Mouse (Mus musculus) hematopoietic stem cell, adult 5-6 weeks (primary cell): ENCODE data around the gene Cdc25b. TPM values are rescaled to one million over a fixed set of nuclear protein-coding genes. Genes with fewer than 3 reads are reported as not detected.

Experiments used
- ATAC-seq, 2 experiments: fragments of 125-278 bp in 1 of 2; replicated peaks in 1 of 2; 2 replicates each; pipeline ENCODE4 v1.8.0; 2016 to 2017; ENCODE audit warnings: inconsistent platforms in 2 of 2, mild to moderate bottlenecking in 2 of 2, moderate number of reproducible peaks in 2 of 2, low read depth in 1 of 2, moderate TSS enrichment in 1 of 2; ENCODE audit not compliant: low FRiP score in 2 of 2, poor library complexity in 2 of 2, severe bottlenecking in 2 of 2, insufficient read depth in 1 of 2, low TSS enrichment in 1 of 2
- total RNA-seq: library from RNA; stranded (forward); fragments of 172-1452, 232-1000 nt; gene quantifications from 2 replicates; pipeline ENCODE4 v1.2.3, GENCODE M21; 2017

Gene Cdc25b
- total RNA-seq, 1 experiment from 2014 or later, result 14.8 TPM

DNA sequence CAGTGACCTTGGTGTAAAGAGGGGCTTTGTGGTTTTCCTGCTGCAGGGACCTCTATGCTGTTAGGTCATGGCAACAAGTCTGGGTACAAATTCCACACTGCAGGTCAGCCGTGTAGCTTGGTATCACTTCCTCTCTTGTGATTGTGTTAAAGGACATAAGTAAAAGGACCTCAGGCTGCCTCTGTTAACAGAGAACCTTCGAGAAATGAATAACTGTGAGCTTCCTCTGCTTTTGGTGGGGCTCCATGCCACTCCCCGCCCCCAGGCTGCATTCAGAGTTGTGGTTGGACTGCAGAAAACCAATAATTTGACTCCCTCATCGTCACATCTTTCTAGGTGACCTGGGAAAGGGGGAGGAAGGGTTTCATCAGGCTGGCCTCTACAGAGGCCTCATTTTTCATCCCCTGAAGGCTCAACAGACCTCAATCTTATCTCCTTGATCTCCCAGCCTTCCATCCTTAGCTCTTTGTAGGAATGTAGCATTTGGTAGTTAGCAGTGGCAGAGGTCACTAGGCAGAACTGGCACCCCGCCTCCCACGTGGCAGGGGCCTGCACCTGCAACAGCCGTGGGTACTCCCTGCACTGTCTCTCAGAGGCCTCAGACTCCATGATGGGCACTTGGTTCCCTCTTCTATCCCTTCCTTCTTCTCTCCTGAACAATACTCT is 48.4 kb downstream of the Cdc25b start:
- no peak for ATAC-seq

DNA sequence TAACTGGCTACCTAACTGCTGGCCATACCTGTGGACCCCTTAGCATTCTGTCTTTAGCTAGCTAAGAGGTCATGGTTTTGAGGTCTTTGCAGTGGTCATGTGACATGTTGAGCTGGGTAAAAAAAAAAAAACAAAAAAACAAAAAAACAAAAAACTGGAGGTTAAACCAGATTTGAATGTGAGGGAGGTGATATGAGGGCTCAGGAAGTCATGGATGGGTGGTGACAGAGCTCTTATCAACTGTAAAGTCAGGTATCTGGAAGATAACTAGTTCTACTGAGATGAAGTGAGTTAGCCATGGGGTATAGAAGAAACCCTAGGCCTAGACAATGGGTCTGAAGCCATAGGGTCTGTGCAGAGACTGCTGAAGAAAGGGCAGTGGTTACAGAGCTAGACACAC is 55.4 kb downstream of the Cdc25b start:
- ATAC-seq, result no peak

DNA sequence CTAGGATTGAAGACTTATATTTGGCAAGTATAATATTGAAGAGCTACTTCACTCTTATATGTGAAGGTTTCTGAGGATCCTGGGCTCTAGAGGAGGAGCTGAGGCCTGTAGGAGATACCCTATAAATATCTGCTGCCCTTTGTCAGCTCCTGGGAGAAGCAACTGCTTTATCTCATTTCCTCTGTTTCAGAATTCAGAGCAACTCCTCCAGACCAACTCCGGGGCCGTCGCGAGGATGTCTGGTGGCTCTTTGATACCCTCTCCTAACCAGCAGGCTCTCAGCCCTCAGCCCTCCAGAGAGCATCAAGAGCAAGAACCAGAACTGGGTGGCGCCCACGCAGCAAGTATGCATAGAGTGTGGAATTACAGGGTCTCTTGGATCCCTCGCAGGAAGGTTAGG is 56.2 kb downstream of the Cdc25b start:
- ATAC-seq, result no peak

Other genes starting within 250 kb of the Cdc25b start
- gene Gfra4, start 143.9 kb upstream of the Cdc25b start, total RNA-seq, result 5.2 TPM in 1 of 2 replicates, not detected in the other
- not detected in 2 replicates for gene Adam33, start 123.1 kb upstream of the Cdc25b start, total RNA-seq
- gene Siglec1, start 100.2 kb upstream of the Cdc25b start, total RNA-seq, result 0.19 TPM in 1 of 2 replicates, not detected in the other
- 3.3 and 5.7 TPM in 2 replicates for gene Hspa12b, start 59.7 kb upstream of the Cdc25b start, total RNA-seq
- gene Gm11037, start 53.5 kb upstream of the Cdc25b start, total RNA-seq, result not detected in 2 replicates
- gene 1700037H04Rik, start 26.9 kb upstream of the Cdc25b start, total RNA-seq, result 13.5 and 25.8 TPM in 2 replicates
- gene Cenpb, start 6.9 kb upstream of the Cdc25b start, total RNA-seq, result 15.4 and 17.4 TPM in 2 replicates
- gene Spef1, start 333 bp downstream of the Cdc25b start, total RNA-seq, result 1.8 and 4.7 TPM in 2 replicates
- gene Ap5s1, start 20.1 kb downstream of the Cdc25b start, total RNA-seq, result 5.0 and 8.6 TPM in 2 replicates
- 15.9 and 17.3 TPM in 2 replicates for gene Mavs, start 47.1 kb downstream of the Cdc25b start, total RNA-seq
- 76.2 and 88.0 TPM in 2 replicates for gene Pank2, start 75.5 kb downstream of the Cdc25b start, total RNA-seq
- gene Rnf24, start 165.9 kb downstream of the Cdc25b start, total RNA-seq, result 7.1 and 11.0 TPM in 2 replicates